Mouse (Mus musculus) lung, postnatal 0 days (tissue): Measurements from ENCODE around the gene Mcfd2. TPM values are rescaled to one million over a fixed set of nuclear protein-coding genes. Genes with fewer than 3 reads are reported as not detected.
A peak's percentile ranks its signal among the peaks of the same experiment; 100 is the strongest.

Source experiments
- ATAC-seq: fragments of 200-750 bp; cut with Nextera tagmentation; 2 replicates; pipeline ENCODE4 v1.8.0; 2017; ENCODE audit warnings: moderate library complexity
- DNase-seq: peaks from one replicate; pipeline ENCODE4 v3.0.0-alpha.2; 2016; ENCODE audit warnings: low spot score
- H3K27ac ChIP-seq: fragments of 300-500 bp; sonication (generic); 2 replicates; pipeline ENCODE4 v1.5.1; 2014; ENCODE audit warnings: antibody characterized with exemption, mild to moderate bottlenecking, low read length, mixed read lengths
- H3K27me3 ChIP-seq: fragments of 300-500 bp; sonication (generic); replicated peaks from 2 replicates; pipeline ENCODE4 v1.6.1; 2014; ENCODE audit warnings: low read length, mixed read lengths; ENCODE audit not compliant: insufficient read depth
- H3K36me3 ChIP-seq: fragments of 300-500 bp; sonication (generic); 2 replicates; pipeline ENCODE4 v1.6.1; 2014; ENCODE audit warnings: low read length, mixed read lengths; ENCODE audit not compliant: insufficient read depth
- H3K4me1 ChIP-seq: fragments of 300-500 bp; sonication (generic); 2 replicates; pipeline ENCODE4 v1.6.1; 2014; ENCODE audit warnings: antibody characterized with exemption, low read depth, low read length, mixed read lengths; ENCODE audit not compliant: insufficient read depth
- H3K4me2 ChIP-seq: fragments of 300-500 bp; sonication (generic); replicated peaks from 2 replicates; pipeline ENCODE4 v1.6.1; 2014; ENCODE audit warnings: low read depth, mild to moderate bottlenecking, low read length, moderate library complexity, mixed read lengths
- H3K4me3 ChIP-seq: fragments of 300-500 bp; sonication (generic); 2 replicates; pipeline ENCODE4 v1.5.1; 2014; ENCODE audit warnings: low read depth, low read length
- H3K9ac ChIP-seq: fragments of 300-500 bp; sonication (generic); replicated peaks from 2 replicates; pipeline ENCODE4 v1.6.1; 2014; ENCODE audit warnings: low read depth, mild to moderate bottlenecking
- H3K9me3 ChIP-seq: fragments of 300-500 bp; sonication (generic); 2 replicates; pipeline ENCODE4 v1.6.1; 2016; ENCODE audit warnings: low read length, mixed read lengths
- CTCF ChIP-seq: IDR thresholded peaks from 2 replicates; pipeline ENCODE4 v1.5.1; 2016; ENCODE audit warnings: antibody characterized with exemption, mild to moderate bottlenecking
- EP300 ChIP-seq: IDR thresholded peaks from 2 replicates; pipeline ENCODE4 v1.6.1; 2016; ENCODE audit warnings: antibody characterized with exemption, mild to moderate bottlenecking, control low read depth
- WGBS: fragments of 180-500 bp; shearing (Covaris S2); extraction: QIAGEN DNeasy Blood & Tissue Kit; methylation state at CpG from one replicate; pipeline ENCODE4 v1.1.7; 2014; 5-methylcytosine and 5-hydroxymethylcytosine counted together
- polyA plus RNA-seq: library from polyadenylated mRNA; unstranded; fragments of >200 nt; fragmentation: Nextera tagmentation; extraction: Ambion mirVana; gene quantifications from 2 replicates; pipeline ENCODE4 v1.2.1, GENCODE M21; 2015

The Mcfd2 gene
- polyA plus RNA-seq: 132 and 145 TPM in 2 replicates

GRCm38 (mm10) chr17:87265792-87266186 is at the start of gene Mcfd2:
Gene Mcfd2, minus strand, starts transcription at chr17:87265935.
- H3K4me2 ChIP-seq: peak within 1 kb of the TSS; percentile 90
- peaks cover 8% of the 10 kb centered on the region; the same call in 1 of the 2 replicates for H3K4me1 ChIP-seq
- DNase-seq (peak; percentile 96), ATAC-seq (peak; percentile 97)
- 2% methylated on average over 26 of the region's 41 CpGs for WGBS
- no peaks in the 10 kb centered on the region for H3K27me3 ChIP-seq
- peak within 1 kb of the TSS; percentile 79 for H3K9ac ChIP-seq
- H3K36me3 ChIP-seq: no peaks in the 10 kb centered on the region
- peak within 1 kb of the TSS; percentile 84 for H3K4me3 ChIP-seq
- no peaks in the 10 kb centered on the region for H3K9me3 ChIP-seq
- TF ChIP-seq EP300 (no peak), CTCF (peak; percentile 58)
- H3K27ac ChIP-seq: peak within 1 kb of the TSS; percentile 86

- DNase-seq (peak; percentile 90), ATAC-seq (peak; percentile 75)
- H3K9ac ChIP-seq: no peak overlapping the region
- H3K36me3 ChIP-seq: no peaks in the 10 kb centered on the region
- H3K27ac ChIP-seq: 0 out of 2 replicates have a peak overlapping the region, but pooled peaks have one; percentile 3
- TF ChIP-seq CTCF (peak; percentile 97), EP300 (no peak; the same call in 1 of the 2 replicates)
- peak overlapping the region; percentile 19; the same call in 1 of the 2 replicates for H3K4me2 ChIP-seq
- H3K4me3 ChIP-seq: no peak overlapping the region
- H3K27me3 ChIP-seq: no peaks in the 10 kb centered on the region
- WGBS: 9% methylated on average over 9 of the region's 9 CpGs
- H3K4me1 ChIP-seq: peaks cover 5% of the 10 kb centered on the region; the same call in 1 of the 2 replicates
- no peaks in the 10 kb centered on the region for H3K9me3 ChIP-seq
Observed at GRCm38 (mm10) chr17:87315021-87315531, 49.3 kb upstream of the Mcfd2 start.

GRCm38 (mm10) chr17:87314530-87314946 is 48.8 kb upstream of the Mcfd2 start:
- H3K4me2 ChIP-seq: no peak overlapping the region
- H3K36me3 ChIP-seq: no peaks in the 10 kb centered on the region
- H3K4me1 ChIP-seq: peaks cover 5% of the 10 kb centered on the region; the same call in 1 of the 2 replicates
- WGBS: 56% methylated on average over 5 of the region's 5 CpGs
- ATAC-seq: peak; percentile 31
- no peak overlapping the region for H3K9ac ChIP-seq
- no peaks in the 10 kb centered on the region for H3K27me3 ChIP-seq
- H3K27ac ChIP-seq: no peak overlapping the region
- H3K9me3 ChIP-seq: no peaks in the 10 kb centered on the region
- no peak for TF ChIP-seq EP300
- TF ChIP-seq CTCF: no peak
- H3K4me3 ChIP-seq: no peak overlapping the region
- no peak for DNase-seq

- 68% methylated on average over 8 of the region's 8 CpGs for WGBS
- Histone ChIP-seq H3K36me3 (no peaks in the 10 kb centered on the region), H3K9ac (no peak overlapping the region), H3K9me3 (no peaks in the 10 kb centered on the region), H3K27ac (no peak overlapping the region), H3K4me1 (peaks cover 5% of the 10 kb centered on the region; the same call in 1 of the 2 replicates), H3K4me2 (no peak overlapping the region), H3K27me3 (no peaks in the 10 kb centered on the region), H3K4me3 (no peak overlapping the region)
- ATAC-seq: no peak
- TF ChIP-seq EP300: no peak
- TF ChIP-seq CTCF: no peak
- no peak for DNase-seq
Observed at GRCm38 (mm10) chr17:87314121-87314520, 48.4 kb upstream of the Mcfd2 start.

- DNase-seq (peak; percentile 70), ATAC-seq (peak; percentile 27)
- Histone ChIP-seq H3K27me3 (no peaks in the 10 kb centered on the region), H3K4me2 (0 out of 2 replicates have a peak overlapping the region, but pooled peaks have one; percentile 14), H3K4me3 (no peak overlapping the region), H3K9me3 (no peaks in the 10 kb centered on the region), H3K36me3 (no peaks in the 10 kb centered on the region), H3K4me1 (peaks cover 5% of the 10 kb centered on the region; the same call in 1 of the 2 replicates), H3K27ac (peak overlapping the region; percentile 29; the same call in 1 of the 2 replicates), H3K9ac (no peak overlapping the region)
- 29% methylated on average over 18 of the region's 18 CpGs for WGBS
- no peak for TF ChIP-seq CTCF
- no peak for TF ChIP-seq EP300
Observed at GRCm38 (mm10) chr17:87312924-87313870, 47.5 kb upstream of the Mcfd2 start.

- DNase-seq (no peak), ATAC-seq (no peak)
- no peak for TF ChIP-seq CTCF
- no peak for TF ChIP-seq EP300
- Histone ChIP-seq H3K4me3 (no peak overlapping the region), H3K9me3 (no peaks in the 10 kb centered on the region), H3K9ac (no peak overlapping the region), H3K4me1 (peaks cover 5% of the 10 kb centered on the region; the same call in 1 of the 2 replicates), H3K4me2 (no peak overlapping the region), H3K36me3 (no peaks in the 10 kb centered on the region), H3K27ac (no peak overlapping the region), H3K27me3 (no peaks in the 10 kb centered on the region)
- WGBS: 63% methylated on average over 12 of the region's 12 CpGs
Observed at GRCm38 (mm10) chr17:87312351-87312750, 46.6 kb upstream of the Mcfd2 start.
